Mouse (Mus musculus): ENCODE results near the gene Hist2h3b.
"Not testable (repeated sequence)": the region's sequence is repeated elsewhere in the genome, so short reads cannot be mapped to it uniquely, and the experiment has no call there.

Hist2h3b gene

GRCm38 (mm10) chr3:96262216-96262875, 6.1 kb upstream of the Hist2h3b start:
- peak; percentile 79 to 81 for DNase-seq (ENCODE audit: low spot score in 2 of 2)

- peak; percentile 93 for DNase-seq (ENCODE audit: low spot score in 2 of 2)
Observed at GRCm38 (mm10) chr3:96262979-96263550, 5.4 kb upstream of the Hist2h3b start, which contains the start of gene Hist2h4. Gene Hist2h4 (minus strand): TSS chr3:96263311.

- DNase-seq (ENCODE audit: low spot score in 2 of 2), result no peak
Observed at GRCm38 (mm10) chr3:96263558-96264403, 4.7 kb upstream of the Hist2h3b start.

GRCm38 (mm10) chr3:96264404-96264949, 4.0 kb upstream of the Hist2h3b start:
- no peak for DNase-seq (ENCODE audit: low spot score in 2 of 2)

GRCm38 (mm10) chr3:96266132-96266710, 2.2 kb upstream of the Hist2h3b start:
- no peak for DNase-seq (ENCODE audit: low spot score in 2 of 2)

GRCm38 (mm10) chr3:96267541-96267940, 913 bp upstream of the Hist2h3b start:
- no peak for DNase-seq (ENCODE audit: low spot score in 2 of 2)

- DNase-seq (ENCODE audit: low spot score in 2 of 2), result not testable (repeated sequence)
Observed at GRCm38 (mm10) chr3:96268776-96269378, 423 bp downstream of the Hist2h3b start.

GRCm38 (mm10) chr3:96269511-96270474, 1.3 kb downstream of the Hist2h3b start, which contains the start of gene Hist2h2bb:
Gene Hist2h2bb (plus strand): TSS chr3:96269752.
- peak; percentile 82 to 87 for DNase-seq (ENCODE audit: low spot score in 2 of 2)

- no peak for DNase-seq (ENCODE audit: low spot score in 2 of 2)
Observed at GRCm38 (mm10) chr3:96273591-96274465, 5.4 kb downstream of the Hist2h3b start.

GRCm38 (mm10) chr3:96277428-96277799, 9.0 kb downstream of the Hist2h3b start:
- peak; percentile 41 to 67 for DNase-seq (ENCODE audit: low spot score in 2 of 2)

- peak; percentile 93 to 95 for DNase-seq (ENCODE audit: low spot score in 2 of 2)
Observed at GRCm38 (mm10) chr3:96277800-96278624, 9.6 kb downstream of the Hist2h3b start.

- DNase-seq (ENCODE audit: low spot score in 2 of 2), result no peak
Observed at GRCm38 (mm10) chr3:96280660-96281059, 12.2 kb downstream of the Hist2h3b start.

- DNase-seq (ENCODE audit: low spot score in 2 of 2), result no peak
Observed at GRCm38 (mm10) chr3:96284457-96284856, 16.0 kb downstream of the Hist2h3b start.

- not testable (repeated sequence) for DNase-seq (ENCODE audit: low spot score in 2 of 2)
Observed at GRCm38 (mm10) chr3:96287334-96287733, 18.9 kb downstream of the Hist2h3b start.

GRCm38 (mm10) chr3:96289201-96289600, 20.7 kb downstream of the Hist2h3b start:
- no peak for DNase-seq (ENCODE audit: low spot score in 2 of 2)

GRCm38 (mm10) chr3:96290727-96291126, 22.3 kb downstream of the Hist2h3b start:
- not testable (repeated sequence) for DNase-seq (ENCODE audit: low spot score in 2 of 2)

- no peak for DNase-seq (ENCODE audit: low spot score in 2 of 2)
Observed at GRCm38 (mm10) chr3:96292641-96293040, 24.2 kb downstream of the Hist2h3b start.

GRCm38 (mm10) chr3:96293368-96293767, 24.9 kb downstream of the Hist2h3b start:
- DNase-seq (ENCODE audit: low spot score in 2 of 2), result peak in 1 of 2 experiments; percentile 34

Measured in urinary bladder, postnatal 4 days (tissue).